Mouse (Mus musculus) kidney, adult 2 months (tissue): ENCODE data around the gene Dnal4.

Experiments
- CTCF ChIP-seq: fragments of 200-500 bp; conservative IDR thresholded peaks from 2 replicates; pipeline ENCODE4 v1.5.1; 2011; ENCODE audit warnings: low read depth, mild to moderate bottlenecking, control low read depth, low read length, moderate library complexity, mixed read lengths; ENCODE audit not compliant: insufficient read depth, insufficient read length
- POLR2A ChIP-seq: fragments of 200-500 bp; IDR thresholded peaks from one replicate; pipeline ENCODE4 v1.6.1; 2011; ENCODE audit warnings: low read depth, low read length, control low read depth

- TF ChIP-seq CTCF (no peak), POLR2A (no peak)
Measured at GRCm38 (mm10) chr15:79768302-79768701, 9.3 kb downstream of the Dnal4 start.
